Mouse (Mus musculus) forebrain, embryonic 14.5 days (tissue): ENCODE measurements around the gene Ankrd13b. TPM values are rescaled to one million over a fixed set of nuclear protein-coding genes. Genes with fewer than 3 reads are reported as not detected.

Experiments used
- ATAC-seq: fragments of 200-750 bp; cut with Nextera tagmentation; 2 replicates; pipeline ENCODE4 v1.8.0; 2017; ENCODE audit warnings: mild to moderate bottlenecking, moderate library complexity
- DNase-seq: peaks from one replicate; pipeline ENCODE4 v3.0.0-alpha.2; 2015; ENCODE audit warnings: low spot score
- H3K27ac ChIP-seq: fragments of 300-500 bp; sonication (generic); 2 replicates; pipeline ENCODE4 v1.5.1; 2014; ENCODE audit warnings: low read depth, mild to moderate bottlenecking, control low read depth, low read length, moderate library complexity
- H3K27me3 ChIP-seq: fragments of 300-500 bp; sonication (generic); replicated peaks from 2 replicates; pipeline ENCODE4 v1.6.1; 2014; ENCODE audit warnings: low read length, control low read depth, mixed read lengths; ENCODE audit not compliant: control insufficient read depth, insufficient read depth
- H3K36me3 ChIP-seq: fragments of 300-500 bp; sonication (generic); 2 replicates; pipeline ENCODE4 v1.6.1; 2014; ENCODE audit warnings: low read length, control low read depth; ENCODE audit not compliant: control insufficient read depth, insufficient read depth
- H3K4me1 ChIP-seq: fragments of 300-500 bp; sonication (generic); 2 replicates; pipeline ENCODE4 v1.6.1; 2014; ENCODE audit warnings: antibody characterized with exemption, low read length, control low read depth; ENCODE audit not compliant: control insufficient read depth, insufficient read depth
- H3K4me2 ChIP-seq: fragments of 300-500 bp; sonication (generic); 2 replicates; pipeline ENCODE4 v1.6.1; 2014; ENCODE audit warnings: mild to moderate bottlenecking, control low read depth, low read length
- H3K4me3 ChIP-seq: fragments of 300-500 bp; sonication (generic); 2 replicates; pipeline ENCODE4 v1.5.1; 2014; ENCODE audit warnings: low read depth, low read length, control low read depth
- H3K9ac ChIP-seq: fragments of 300-500 bp; sonication (generic); 2 replicates; pipeline ENCODE4 v1.6.1; 2014; ENCODE audit warnings: mild to moderate bottlenecking, low read length, control low read depth, moderate library complexity
- H3K9me3 ChIP-seq: fragments of 300-500 bp; sonication (generic); replicated peaks from 2 replicates; pipeline ENCODE4 v1.6.1; 2016; ENCODE audit warnings: low read length, control low read depth, mixed read lengths; ENCODE audit not compliant: control insufficient read depth
- WGBS: fragments of 180-500 bp; shearing (Covaris S2); extraction: QIAGEN DNeasy Blood & Tissue Kit; methylation state at CpG from one replicate; pipeline ENCODE4 v1.1.7; 2014; 5-methylcytosine and 5-hydroxymethylcytosine counted together
- polyA plus RNA-seq: library from polyadenylated mRNA; unstranded; fragments of >200 nt; fragmentation: Nextera tagmentation; extraction: Ambion mirVana; gene quantifications from 2 replicates; pipeline ENCODE4 v1.2.1, GENCODE M21; 2014

The Ankrd13b gene
- polyA plus RNA-seq, 1 experiment from 2014 or later, result 25.3 TPM

DNA sequence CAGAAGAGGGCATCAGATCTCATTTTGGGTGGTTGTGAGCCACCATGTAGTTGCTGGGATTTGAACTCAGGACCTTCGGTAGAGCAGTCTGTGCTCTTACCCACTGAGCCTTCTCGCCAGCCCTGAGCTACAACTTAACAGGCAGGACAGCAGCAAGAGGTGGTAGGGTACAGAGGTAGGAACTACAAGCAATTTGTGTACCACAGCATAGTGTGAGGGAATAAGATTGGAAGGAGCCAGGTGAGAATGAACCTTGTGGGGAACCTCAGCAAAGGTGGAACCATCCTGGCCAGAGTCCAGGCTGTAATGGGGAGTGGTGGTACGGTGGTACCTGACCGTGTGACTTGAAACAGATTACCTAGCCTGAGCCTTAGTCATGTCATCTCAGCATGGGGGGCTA lies 12.5 kb upstream of the Ankrd13b start:
- Histone ChIP-seq H3K4me2 (no peak overlapping the region), H3K4me3 (no peak overlapping the region), H3K27me3 (no peaks in the 10 kb centered on the region), H3K27ac (no peak overlapping the region), H3K36me3 (peaks cover 79% of the 10 kb centered on the region), H3K9ac (no peak overlapping the region), H3K4me1 (no peaks in the 10 kb centered on the region), H3K9me3 (no peaks in the 10 kb centered on the region)
- WGBS, result 90% methylated on average over 4 of the region's 4 CpGs
- DNase-seq, result no peak
- ATAC-seq, result no peak

DNA sequence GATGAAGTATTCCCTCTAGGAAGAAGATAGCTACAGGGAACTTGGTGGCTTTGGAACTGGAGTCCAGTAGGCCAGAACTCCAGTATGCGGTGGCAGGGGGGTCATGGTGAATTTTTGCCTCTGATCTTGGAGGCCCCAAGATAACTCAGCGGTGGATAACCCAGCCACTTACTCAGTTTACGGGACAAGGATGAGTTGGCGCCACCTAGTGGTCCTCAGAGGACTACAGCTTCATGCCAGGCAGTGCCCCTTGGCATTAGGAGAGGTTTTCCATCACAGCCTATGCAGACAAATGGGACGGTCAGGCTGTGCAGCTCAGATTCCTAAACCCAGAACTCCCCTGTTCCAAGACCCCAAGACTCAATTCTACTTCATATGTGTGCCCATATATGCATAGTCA lies 11.9 kb upstream of the Ankrd13b start:
- Histone ChIP-seq H3K27me3 (no peaks in the 10 kb centered on the region), H3K9ac (no peak overlapping the region), H3K4me2 (no peak overlapping the region), H3K36me3 (peaks cover 73% of the 10 kb centered on the region), H3K4me3 (no peak overlapping the region), H3K4me1 (no peaks in the 10 kb centered on the region), H3K9me3 (no peaks in the 10 kb centered on the region), H3K27ac (no peak overlapping the region)
- peak; percentile 66 for ATAC-seq
- 23% methylated on average over 5 of the region's 5 CpGs for WGBS
- DNase-seq, result peak; percentile 90

DNA sequence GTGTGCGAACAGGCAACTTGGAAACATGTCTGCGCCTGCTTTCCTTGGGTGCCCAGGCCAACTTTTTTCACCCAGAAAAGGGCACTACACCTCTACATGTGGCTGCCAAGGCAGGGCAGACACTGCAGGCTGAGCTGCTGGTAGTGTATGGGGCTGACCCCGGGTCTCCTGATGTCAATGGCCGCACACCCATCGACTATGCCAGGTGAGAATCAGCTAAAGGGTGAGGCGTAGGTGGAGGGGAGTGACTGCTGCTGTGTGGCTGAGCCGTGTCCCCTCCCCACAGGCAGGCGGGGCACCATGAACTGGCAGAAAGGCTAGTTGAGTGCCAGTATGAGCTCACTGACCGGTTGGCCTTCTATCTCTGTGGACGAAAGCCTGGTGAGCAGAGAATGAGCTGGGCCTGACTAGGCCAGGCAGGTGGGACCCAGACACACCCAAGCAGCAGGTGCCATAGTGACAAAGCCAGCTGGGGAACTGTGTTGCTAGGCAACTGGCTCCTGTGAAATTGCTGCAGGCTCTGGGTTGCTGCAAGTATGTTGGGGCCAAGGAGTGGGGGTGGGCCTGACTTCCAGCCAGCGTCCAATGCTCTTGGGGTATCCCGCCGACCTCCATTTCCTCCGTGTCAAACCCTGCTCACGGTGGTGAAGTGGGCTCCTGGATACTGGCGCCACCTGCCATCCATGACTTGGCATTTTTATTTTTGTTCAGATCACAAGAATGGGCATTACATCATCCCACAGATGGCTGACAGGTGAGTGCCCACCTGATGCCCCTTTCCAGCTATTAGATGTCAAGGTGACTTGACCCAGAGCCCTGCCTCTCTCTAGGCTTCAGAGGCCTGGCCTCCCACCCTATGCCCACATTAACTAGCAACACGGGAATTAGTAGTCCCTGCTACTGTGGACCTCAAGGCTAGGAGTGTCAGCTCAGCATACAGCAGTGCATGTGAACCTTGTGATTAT lies 11.2 kb upstream of the Ankrd13b start:
- DNase-seq (no peak), ATAC-seq (no peak)
- Histone ChIP-seq H3K4me2 (no peak overlapping the region), H3K36me3 (peaks cover 66% of the 10 kb centered on the region), H3K4me1 (peaks cover 2% of the 10 kb centered on the region; the same call in 1 of the 2 replicates), H3K9ac (peak overlapping the region; percentile 17; the same call in 1 of the 2 replicates), H3K9me3 (no peaks in the 10 kb centered on the region), H3K27me3 (no peaks in the 10 kb centered on the region), H3K4me3 (no peak overlapping the region), H3K27ac (no peak overlapping the region)
- WGBS, result 78% methylated on average over 17 of the region's 17 CpGs

DNA sequence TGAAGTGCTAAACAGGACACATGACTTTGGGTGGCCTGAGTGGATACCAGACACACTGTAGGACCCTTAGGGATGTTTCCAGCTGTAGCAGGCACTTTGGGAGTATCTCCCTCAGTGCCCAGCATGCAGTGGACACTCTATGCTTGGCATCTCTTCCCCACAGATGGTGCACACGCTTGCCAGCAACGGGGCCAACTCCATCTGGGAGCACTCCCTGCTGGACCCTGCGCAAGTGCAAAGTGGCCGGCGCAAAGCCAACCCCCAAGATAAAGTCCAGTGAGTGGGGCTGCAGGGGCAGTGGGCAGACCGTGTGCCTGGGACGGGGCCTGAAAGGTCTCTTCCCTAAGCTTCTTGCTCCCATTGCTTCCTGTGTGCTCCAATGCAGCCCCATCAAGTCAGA lies 9.9 kb upstream of the Ankrd13b start:
- H3K4me3 ChIP-seq, result no peak overlapping the region
- H3K36me3 ChIP-seq, result peaks cover 53% of the 10 kb centered on the region
- H3K27me3 ChIP-seq, result no peaks in the 10 kb centered on the region
- no peak overlapping the region for H3K9ac ChIP-seq
- 91% methylated on average over 7 of the region's 7 CpGs for WGBS
- H3K4me2 ChIP-seq, result no peak overlapping the region
- no peaks in the 10 kb centered on the region for H3K9me3 ChIP-seq
- DNase-seq, result no peak
- no peak for ATAC-seq
- no peak overlapping the region for H3K27ac ChIP-seq
- peaks cover 13% of the 10 kb centered on the region for H3K4me1 ChIP-seq

DNA sequence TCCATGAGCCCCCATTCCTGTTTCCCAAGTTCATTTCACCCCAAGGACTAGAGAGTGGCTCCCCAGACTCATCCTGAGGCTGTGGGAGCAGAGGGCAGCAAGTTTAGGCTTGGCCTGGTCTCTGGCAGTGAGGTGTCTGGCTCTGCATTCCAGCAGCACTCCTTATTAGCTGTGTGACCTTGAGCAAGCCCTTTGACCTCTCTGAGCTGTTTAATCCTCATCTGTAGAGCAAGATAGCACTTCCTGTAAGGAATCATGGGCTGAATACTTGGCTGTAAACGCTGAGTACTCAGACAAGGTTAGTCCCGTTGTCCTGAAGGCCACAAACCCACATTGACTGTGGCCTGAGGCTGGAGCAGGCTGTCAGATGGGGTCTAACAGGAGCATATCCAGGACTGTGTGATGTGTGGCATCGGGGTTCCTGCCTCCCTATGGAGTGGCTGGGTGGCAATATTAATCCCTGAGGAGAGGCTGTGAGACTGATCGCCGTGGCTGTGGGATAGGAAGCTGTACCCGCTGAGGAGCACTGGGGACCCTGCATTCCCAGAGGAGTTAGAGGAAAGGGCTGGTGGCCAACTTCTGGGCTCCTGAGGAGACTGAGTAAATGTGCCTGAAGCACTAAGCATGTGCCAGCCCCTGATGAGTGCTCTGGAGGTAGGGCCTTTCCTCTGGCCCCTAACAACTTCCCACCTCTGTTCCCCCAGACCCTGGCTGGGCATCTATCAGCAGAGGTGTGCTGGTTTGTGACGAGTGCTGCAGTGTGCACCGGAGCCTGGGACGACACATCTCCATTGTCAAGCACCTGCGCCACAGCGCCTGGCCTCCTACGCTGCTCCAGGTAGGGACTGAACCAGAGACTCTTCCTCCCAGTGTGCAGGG lies 9.0 kb upstream of the Ankrd13b start:
- ATAC-seq (no peak), DNase-seq (no peak)
- H3K9ac ChIP-seq, result no peak overlapping the region
- H3K4me3 ChIP-seq, result no peak overlapping the region
- peaks cover 18% of the 10 kb centered on the region for H3K4me1 ChIP-seq
- no peaks in the 10 kb centered on the region for H3K9me3 ChIP-seq
- 79% methylated on average over 12 of the region's 12 CpGs for WGBS
- peak overlapping the region; percentile 21; the same call in 1 of the 2 replicates for H3K27ac ChIP-seq
- H3K4me2 ChIP-seq, result no peak overlapping the region
- peaks cover 44% of the 10 kb centered on the region for H3K36me3 ChIP-seq
- H3K27me3 ChIP-seq, result no peaks in the 10 kb centered on the region

DNA sequence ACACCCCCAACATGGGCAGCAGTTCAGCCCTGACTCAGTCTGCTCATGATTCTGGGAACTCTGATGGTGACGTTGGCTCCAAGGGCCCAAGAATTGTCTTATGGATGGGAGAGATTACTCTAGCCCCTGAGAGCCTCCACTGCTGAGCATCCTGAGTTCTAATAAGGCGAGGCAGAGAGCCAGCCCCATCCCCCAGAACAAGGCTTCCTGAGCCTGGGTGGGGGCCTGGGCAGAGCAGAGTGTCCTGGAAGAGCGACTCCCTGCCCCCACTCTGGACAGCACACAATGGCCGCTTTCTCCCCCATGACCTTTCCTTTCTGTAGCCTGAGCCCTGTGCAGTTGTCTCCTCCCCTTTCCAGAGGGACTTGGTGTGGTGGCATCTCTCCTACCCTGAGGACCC lies 8.4 kb upstream of the Ankrd13b start:
- peaks cover 38% of the 10 kb centered on the region for H3K36me3 ChIP-seq
- no peaks in the 10 kb centered on the region for H3K9me3 ChIP-seq
- H3K4me2 ChIP-seq, result no peak overlapping the region
- peaks cover 18% of the 10 kb centered on the region for H3K4me1 ChIP-seq
- ATAC-seq, result no peak
- no peak overlapping the region for H3K9ac ChIP-seq
- no peak overlapping the region for H3K4me3 ChIP-seq
- 36% methylated on average over 4 of the region's 4 CpGs for WGBS
- H3K27ac ChIP-seq, result peak overlapping the region; percentile 5; the same call in 1 of the 2 replicates
- no peaks in the 10 kb centered on the region for H3K27me3 ChIP-seq
- no peak for DNase-seq

DNA sequence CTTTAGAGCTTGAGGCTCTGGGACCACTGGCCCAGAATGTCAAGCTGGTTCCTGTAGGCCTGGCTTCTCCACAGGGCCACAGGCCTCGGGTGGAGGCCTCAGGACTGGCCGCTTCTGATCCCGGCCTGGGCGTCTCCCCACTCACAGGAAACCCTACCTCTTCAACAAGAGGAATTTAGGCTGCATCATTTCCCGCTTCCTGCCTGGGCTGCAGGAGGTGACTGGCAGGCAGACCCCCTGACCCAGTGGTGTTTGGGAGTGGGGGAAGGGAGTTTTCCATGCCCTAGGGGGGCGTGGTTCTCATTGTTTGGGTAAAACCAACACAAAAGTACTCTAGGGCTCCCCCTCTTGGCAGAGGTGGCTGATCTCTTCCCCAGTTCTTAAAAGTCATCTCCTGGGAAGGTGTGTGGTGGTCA lies 7.9 kb upstream of the Ankrd13b start:
- Histone ChIP-seq H3K4me1 (peaks cover 19% of the 10 kb centered on the region), H3K9me3 (no peaks in the 10 kb centered on the region), H3K36me3 (peaks cover 33% of the 10 kb centered on the region), H3K27me3 (no peaks in the 10 kb centered on the region), H3K27ac (peak overlapping the region; percentile 23; the same call in 1 of the 2 replicates), H3K9ac (no peak overlapping the region), H3K4me2 (no peak overlapping the region), H3K4me3 (no peak overlapping the region)
- no peak for ATAC-seq
- DNase-seq, result no peak
- 36% methylated on average over 6 of the region's 6 CpGs for WGBS

DNA sequence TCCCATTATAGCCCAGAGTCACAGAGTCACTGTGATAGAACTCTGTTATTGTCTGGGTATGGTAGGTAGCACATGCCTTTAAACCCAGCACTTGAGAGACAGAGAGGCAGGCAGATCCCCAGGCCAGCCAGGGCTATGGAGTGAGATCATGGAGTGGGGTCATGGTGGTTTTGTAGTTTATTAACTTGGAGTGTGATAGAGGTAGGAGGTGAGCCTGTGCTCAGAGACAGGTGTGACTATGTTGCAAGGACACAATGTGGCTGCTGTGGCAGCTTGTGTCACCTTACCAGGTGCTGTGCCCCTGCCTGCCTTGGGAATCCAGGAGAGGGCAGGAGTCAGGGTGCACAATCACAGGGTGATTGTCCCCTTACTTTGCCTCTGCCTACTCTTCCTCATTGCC lies 6.0 kb upstream of the Ankrd13b start:
- H3K9ac ChIP-seq, result peak overlapping the region; percentile 96; the same call in 1 of the 2 replicates
- peaks cover 31% of the 10 kb centered on the region for H3K4me1 ChIP-seq
- peak overlapping the region; percentile 94; the same call in 1 of the 2 replicates for H3K4me2 ChIP-seq
- DNase-seq (no peak), ATAC-seq (no peak)
- no peaks in the 10 kb centered on the region for H3K27me3 ChIP-seq
- no peak overlapping the region for H3K27ac ChIP-seq
- H3K9me3 ChIP-seq, result no peaks in the 10 kb centered on the region
- H3K36me3 ChIP-seq, result peaks cover 24% of the 10 kb centered on the region
- H3K4me3 ChIP-seq, result no peak overlapping the region
